Mouse (Mus musculus) adipocyte (in vitro differentiated cells): ENCODE results near the gene Ssh2.

ENCODE experiments used
- DNase-seq: peaks from one replicate; pipeline ENCODE4 v3.0.0-alpha.2; 2016; ENCODE audit warnings: low spot score

The Ssh2 gene

GRCm38 (mm10) chr11:77491502-77492291 is 275.6 kb downstream of the Ssh2 start:
- DNase-seq: peak; percentile 71

DNA sequence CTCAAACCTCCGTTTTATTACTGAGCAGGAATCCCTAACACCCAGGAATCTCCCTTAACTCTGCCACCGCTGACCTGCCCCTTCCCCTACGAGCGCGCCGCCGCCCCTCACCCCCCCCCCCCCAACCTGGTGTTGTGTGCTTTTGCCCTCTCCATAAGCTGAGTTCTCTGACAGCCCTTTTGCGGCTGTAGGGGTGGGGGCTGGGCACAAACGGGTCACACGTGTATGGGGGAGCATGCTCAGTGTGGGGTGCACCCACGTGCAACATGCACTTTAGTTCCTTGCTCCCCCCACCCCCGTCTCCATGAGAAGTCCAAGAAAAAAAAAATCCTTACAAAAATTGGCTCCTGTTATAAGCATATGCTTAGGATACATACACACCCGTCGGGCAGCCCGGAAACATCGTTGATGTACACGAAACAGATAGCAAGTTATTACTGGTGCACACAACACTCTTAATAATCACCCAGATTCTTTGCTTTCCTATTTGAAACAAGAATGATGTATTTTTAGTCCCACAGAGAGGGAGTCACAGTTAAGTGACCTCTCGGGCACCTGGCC is 276.3 kb downstream of the Ssh2 start:
- no peak for DNase-seq

DNA sequence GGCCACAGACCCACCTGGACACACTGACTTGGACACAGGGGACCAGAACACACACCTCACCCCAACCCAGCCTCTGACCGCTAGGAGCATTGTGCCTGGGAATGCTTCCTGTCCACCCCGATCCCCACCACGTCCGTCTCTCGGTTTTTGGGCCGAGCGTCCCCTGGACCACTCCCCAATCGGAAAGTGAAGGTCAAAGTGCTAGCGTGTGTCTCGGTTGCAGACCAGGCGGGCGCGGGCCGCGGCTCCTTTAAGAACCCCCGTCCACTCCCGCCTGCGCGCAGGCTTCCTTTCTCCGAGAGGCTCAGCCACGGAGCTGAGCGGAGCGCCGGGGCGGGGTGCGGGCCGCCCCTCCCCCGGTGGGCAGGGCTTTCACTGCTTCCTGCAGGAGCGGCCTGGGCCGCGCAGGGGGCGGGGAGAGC is 276.8 kb downstream of the Ssh2 start:
- peak; percentile 87 for DNase-seq

- peak; percentile 49 for DNase-seq
Measured at GRCm38 (mm10) chr11:77493512-77494343, 277.6 kb downstream of the Ssh2 start, which contains the start of gene Git1. Gene Git1 (plus strand): TSS chr11:77493562.

GRCm38 (mm10) chr11:77494344-77494676 is 278.2 kb downstream of the Ssh2 start:
- no peak for DNase-seq

GRCm38 (mm10) chr11:77494782-77495181 is 278.7 kb downstream of the Ssh2 start:
- no peak for DNase-seq

DNA sequence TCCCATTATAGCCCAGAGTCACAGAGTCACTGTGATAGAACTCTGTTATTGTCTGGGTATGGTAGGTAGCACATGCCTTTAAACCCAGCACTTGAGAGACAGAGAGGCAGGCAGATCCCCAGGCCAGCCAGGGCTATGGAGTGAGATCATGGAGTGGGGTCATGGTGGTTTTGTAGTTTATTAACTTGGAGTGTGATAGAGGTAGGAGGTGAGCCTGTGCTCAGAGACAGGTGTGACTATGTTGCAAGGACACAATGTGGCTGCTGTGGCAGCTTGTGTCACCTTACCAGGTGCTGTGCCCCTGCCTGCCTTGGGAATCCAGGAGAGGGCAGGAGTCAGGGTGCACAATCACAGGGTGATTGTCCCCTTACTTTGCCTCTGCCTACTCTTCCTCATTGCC is 279.4 kb downstream of the Ssh2 start:
- DNase-seq: no peak

DNA sequence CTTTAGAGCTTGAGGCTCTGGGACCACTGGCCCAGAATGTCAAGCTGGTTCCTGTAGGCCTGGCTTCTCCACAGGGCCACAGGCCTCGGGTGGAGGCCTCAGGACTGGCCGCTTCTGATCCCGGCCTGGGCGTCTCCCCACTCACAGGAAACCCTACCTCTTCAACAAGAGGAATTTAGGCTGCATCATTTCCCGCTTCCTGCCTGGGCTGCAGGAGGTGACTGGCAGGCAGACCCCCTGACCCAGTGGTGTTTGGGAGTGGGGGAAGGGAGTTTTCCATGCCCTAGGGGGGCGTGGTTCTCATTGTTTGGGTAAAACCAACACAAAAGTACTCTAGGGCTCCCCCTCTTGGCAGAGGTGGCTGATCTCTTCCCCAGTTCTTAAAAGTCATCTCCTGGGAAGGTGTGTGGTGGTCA is 281.3 kb downstream of the Ssh2 start:
- DNase-seq: peak; percentile 72

DNA sequence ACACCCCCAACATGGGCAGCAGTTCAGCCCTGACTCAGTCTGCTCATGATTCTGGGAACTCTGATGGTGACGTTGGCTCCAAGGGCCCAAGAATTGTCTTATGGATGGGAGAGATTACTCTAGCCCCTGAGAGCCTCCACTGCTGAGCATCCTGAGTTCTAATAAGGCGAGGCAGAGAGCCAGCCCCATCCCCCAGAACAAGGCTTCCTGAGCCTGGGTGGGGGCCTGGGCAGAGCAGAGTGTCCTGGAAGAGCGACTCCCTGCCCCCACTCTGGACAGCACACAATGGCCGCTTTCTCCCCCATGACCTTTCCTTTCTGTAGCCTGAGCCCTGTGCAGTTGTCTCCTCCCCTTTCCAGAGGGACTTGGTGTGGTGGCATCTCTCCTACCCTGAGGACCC is 281.8 kb downstream of the Ssh2 start:
- no peak for DNase-seq

DNA sequence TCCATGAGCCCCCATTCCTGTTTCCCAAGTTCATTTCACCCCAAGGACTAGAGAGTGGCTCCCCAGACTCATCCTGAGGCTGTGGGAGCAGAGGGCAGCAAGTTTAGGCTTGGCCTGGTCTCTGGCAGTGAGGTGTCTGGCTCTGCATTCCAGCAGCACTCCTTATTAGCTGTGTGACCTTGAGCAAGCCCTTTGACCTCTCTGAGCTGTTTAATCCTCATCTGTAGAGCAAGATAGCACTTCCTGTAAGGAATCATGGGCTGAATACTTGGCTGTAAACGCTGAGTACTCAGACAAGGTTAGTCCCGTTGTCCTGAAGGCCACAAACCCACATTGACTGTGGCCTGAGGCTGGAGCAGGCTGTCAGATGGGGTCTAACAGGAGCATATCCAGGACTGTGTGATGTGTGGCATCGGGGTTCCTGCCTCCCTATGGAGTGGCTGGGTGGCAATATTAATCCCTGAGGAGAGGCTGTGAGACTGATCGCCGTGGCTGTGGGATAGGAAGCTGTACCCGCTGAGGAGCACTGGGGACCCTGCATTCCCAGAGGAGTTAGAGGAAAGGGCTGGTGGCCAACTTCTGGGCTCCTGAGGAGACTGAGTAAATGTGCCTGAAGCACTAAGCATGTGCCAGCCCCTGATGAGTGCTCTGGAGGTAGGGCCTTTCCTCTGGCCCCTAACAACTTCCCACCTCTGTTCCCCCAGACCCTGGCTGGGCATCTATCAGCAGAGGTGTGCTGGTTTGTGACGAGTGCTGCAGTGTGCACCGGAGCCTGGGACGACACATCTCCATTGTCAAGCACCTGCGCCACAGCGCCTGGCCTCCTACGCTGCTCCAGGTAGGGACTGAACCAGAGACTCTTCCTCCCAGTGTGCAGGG is 282.4 kb downstream of the Ssh2 start:
- no peak for DNase-seq

GRCm38 (mm10) chr11:77499354-77499753 is 283.3 kb downstream of the Ssh2 start:
- no peak for DNase-seq

- DNase-seq: no peak
Measured at GRCm38 (mm10) chr11:77500361-77501325, 284.6 kb downstream of the Ssh2 start.

GRCm38 (mm10) chr11:77501392-77501791 is 285.3 kb downstream of the Ssh2 start:
- DNase-seq: peak; percentile 83

DNA sequence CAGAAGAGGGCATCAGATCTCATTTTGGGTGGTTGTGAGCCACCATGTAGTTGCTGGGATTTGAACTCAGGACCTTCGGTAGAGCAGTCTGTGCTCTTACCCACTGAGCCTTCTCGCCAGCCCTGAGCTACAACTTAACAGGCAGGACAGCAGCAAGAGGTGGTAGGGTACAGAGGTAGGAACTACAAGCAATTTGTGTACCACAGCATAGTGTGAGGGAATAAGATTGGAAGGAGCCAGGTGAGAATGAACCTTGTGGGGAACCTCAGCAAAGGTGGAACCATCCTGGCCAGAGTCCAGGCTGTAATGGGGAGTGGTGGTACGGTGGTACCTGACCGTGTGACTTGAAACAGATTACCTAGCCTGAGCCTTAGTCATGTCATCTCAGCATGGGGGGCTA is 285.9 kb downstream of the Ssh2 start:
- no peak for DNase-seq

GRCm38 (mm10) chr11:77502481-77502880 is 286.4 kb downstream of the Ssh2 start:
- no peak for DNase-seq

DNA sequence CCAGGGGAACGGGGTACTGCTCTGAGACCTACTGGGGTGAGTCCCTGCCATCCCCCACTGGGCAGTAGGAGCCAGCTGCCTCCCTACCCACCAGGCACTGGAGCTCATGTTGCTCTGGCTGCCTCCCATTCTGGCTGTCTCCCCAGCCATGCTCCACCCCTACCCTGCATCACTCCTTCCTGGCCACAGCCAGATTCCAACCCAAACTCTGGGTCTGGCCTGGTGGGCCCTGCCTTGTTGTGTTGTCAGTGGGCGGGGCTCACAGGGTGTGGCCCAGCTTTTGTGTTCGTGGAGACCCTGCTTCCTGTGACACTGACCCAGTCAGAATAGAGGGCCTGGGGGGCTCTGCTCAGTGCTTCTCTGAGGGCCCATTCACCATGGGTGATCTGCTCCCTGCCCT is 287.4 kb downstream of the Ssh2 start:
- peak; percentile 65 for DNase-seq

DNA sequence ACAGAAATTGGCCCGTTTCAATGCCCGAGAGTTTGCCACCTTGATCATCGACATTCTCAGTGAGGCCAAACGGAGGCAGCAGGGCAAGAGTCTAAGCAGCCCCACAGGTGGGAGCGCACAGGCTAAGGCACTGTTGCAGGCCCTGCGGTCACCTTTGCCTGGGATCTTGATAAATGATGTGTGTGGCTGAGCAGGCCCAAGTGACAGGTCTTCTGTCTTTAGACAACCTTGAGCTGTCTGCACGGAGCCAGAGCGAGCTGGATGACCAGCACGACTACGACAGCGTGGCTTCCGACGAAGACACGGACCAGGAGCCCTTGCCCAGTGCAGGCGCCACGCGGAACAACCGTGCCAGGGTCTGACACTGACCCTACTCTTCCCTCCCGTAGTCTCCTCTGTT is 288.3 kb downstream of the Ssh2 start:
- DNase-seq: no peak

GRCm38 (mm10) chr11:77505291-77505980 is 289.3 kb downstream of the Ssh2 start:
- DNase-seq: no peak

- DNase-seq: no peak
Measured at GRCm38 (mm10) chr11:77506273-77506672, 290.2 kb downstream of the Ssh2 start.

DNA sequence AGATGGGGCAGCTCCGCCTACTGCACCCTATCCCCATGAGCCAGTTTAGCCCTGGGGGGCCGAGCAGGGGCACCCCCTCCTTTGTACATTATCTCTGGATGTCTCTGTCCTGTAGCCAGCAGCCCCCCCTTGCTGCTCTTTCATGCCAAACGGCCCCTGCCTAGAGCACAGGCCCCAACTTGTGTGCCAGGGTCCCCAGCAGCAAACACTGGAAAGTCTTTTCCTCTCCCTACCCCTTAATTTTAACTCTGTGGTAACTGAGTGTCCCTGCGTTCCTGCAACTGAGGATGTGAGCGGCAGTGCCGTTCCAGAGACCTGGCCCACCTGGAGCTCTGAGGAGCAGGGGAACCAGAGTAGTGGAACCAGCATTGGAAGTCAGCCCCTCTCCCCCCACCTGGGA is 290.9 kb downstream of the Ssh2 start:
- DNase-seq: no peak
